Mouse (Mus musculus) liver, adult 2 months (tissue): Measurements from ENCODE around the gene Hoxd4.

Source experiments
- CTCF ChIP-seq: fragments of 200-500 bp; IDR thresholded peaks from 2 replicates; pipeline ENCODE4 v1.5.1; 2011; ENCODE audit warnings: low read depth, low read length, control low read depth
- POLR2A ChIP-seq: fragments of 200-500 bp; IDR thresholded peaks from 2 replicates; pipeline ENCODE4 v1.6.1; 2011; ENCODE audit warnings: low read length, control low read depth; ENCODE audit not compliant: insufficient read depth; ENCODE audit errors: extremely low read depth

DNA sequence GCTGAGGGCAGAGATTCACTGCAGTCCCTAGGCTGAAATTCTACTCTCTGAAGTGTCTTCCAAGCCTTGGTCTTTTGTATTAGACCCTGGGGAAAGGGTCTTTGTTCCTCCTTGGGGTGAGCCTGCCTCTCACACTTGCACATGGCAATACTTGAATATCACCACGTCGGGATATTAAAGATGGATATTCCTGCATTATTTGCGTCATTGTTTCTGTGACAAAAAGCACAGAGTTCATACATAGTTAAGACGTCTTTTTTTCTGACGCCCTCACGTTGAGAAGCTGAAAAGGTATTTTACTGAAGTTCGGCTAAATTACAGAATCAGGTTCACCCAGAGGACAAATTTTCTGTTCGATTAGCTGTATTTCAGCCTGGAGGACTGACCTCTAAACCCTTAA lies 18.6 kb downstream of the Hoxd4 start:
- TF ChIP-seq POLR2A (no peak), CTCF (no peak)
